Mouse (Mus musculus) heart, adult 2 months (tissue): ENCODE measurements around the gene Mab21l3.

Source experiments
- CTCF ChIP-seq: fragments of 200-600 bp; IDR thresholded peaks from 2 replicates; pipeline ENCODE4 v1.8.1; 2022; ENCODE audit warnings: antibody characterized with exemption, mild to moderate bottlenecking, moderate library complexity
- EP300 ChIP-seq: fragments of 200-500 bp; IDR thresholded peaks from 2 replicates; pipeline ENCODE4 v1.6.1; 2011; ENCODE audit warnings: low read depth, low read length, control low read depth; ENCODE audit not compliant: insufficient read depth
- POLR2A ChIP-seq: fragments of 200-500 bp; IDR thresholded peaks from 2 replicates; pipeline ENCODE4 v1.6.1; 2011; ENCODE audit warnings: mild to moderate bottlenecking, low read depth, low read length, control low read depth; ENCODE audit not compliant: insufficient read depth

DNA sequence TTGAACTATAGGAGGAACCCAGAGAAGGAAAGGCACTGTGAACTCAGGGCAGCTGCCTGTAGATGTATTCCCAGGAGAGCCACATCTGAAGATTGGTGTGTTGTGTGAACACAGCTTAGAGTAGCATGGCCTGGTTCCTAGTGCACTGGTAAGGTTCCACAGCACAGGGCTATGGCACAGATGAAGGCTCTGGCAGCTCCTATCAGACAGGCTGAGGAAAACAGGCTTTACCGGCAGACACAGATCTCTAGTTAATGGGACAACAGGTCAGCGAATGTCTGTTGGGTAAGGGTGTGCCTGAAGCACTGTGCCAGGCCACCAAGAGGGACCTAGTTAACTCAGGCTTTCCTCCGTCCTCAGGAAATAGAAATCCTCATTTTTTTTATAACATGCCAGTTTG lies 11.8 kb downstream of the Mab21l3 start:
- TF ChIP-seq CTCF (no peak), POLR2A (no peak), EP300 (no peak)
